Mouse (Mus musculus) testis, adult 2 months (tissue): ENCODE measurements around the gene Pkn3.

Experiments
- CTCF ChIP-seq: fragments of 200-500 bp; IDR thresholded peaks from 2 replicates; pipeline ENCODE4 v1.5.1; 2012; ENCODE audit warnings: low read depth, mild to moderate bottlenecking, inconsistent platforms, low read length, moderate library complexity; ENCODE audit not compliant: control insufficient read depth, insufficient read depth, insufficient replicate concordance
- POLR2A ChIP-seq: fragments of 200-500 bp; IDR thresholded peaks from 2 replicates; pipeline ENCODE4 v1.6.1; 2012; ENCODE audit warnings: low read depth, mild to moderate bottlenecking, inconsistent platforms, low read length, moderate library complexity; ENCODE audit not compliant: control insufficient read depth

DNA sequence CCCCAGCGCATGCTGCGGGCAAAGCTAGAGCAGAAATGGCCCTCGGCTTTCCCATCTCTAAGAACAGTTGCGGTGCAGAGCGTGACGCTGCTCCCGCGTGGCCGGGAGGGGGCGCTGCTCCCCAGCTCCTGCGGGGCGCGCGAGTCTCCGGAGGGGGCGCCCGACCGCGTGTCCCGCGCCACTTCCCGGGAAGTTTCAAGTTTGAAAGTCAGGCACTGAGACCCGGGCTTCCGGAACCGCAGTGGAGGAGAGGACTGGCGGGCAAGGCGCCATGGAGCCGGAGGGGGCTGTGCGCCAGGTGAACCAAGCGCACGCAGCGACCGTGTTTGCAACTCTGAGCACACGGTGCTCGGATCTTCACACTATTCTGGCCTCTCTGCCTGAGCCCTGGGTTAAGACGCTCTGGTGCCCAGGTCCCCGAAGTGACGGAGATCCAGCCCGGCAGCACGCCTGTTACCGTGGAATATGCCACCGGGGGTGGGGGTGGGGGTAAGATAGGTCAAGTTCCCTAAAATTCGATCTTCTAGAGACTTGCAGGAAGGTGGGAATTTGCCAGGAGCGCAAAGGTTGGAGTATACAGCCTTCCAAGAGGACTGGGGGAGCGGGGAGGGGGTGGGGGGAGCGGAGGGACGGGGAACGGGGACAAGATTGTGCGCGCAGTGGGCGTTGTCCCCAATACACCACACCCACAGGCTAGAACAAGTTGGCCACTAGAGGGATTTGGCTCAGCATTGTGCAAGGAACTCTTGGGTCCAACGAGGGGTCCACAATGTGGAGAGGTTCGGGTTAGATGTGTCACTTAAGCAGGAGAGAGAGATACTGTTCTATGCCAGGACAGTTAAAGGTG, at the start of gene Pkn3:
- TF ChIP-seq CTCF (peak; percentile 96), POLR2A (no peak)
